Comparison of ENCODE assay signal across 8 mouse cellular contexts in the genomic region with DNA sequence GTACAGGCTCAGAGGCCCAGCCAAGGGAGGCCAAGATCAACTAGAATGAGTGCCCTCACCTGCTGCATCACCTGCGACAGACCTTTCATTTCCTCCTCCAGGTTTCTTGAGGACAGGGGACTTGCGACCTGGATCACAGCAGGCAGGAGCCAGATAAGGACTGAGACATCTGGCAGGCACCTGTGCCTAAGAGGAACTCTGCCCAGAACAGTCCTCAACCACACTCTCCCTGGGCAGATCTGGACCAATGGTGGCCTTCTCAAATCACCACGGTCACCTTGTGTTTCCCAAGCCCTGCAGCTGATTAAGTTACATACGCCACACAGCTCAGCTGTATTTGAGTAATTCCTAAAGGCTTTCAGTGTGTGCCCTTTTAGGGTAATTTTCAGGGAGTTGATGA. TPM values are rescaled to one million over a fixed set of nuclear protein-coding genes. Genes with fewer than 3 reads are reported as not detected.
A peak's percentile ranks its signal among the peaks of the same experiment; 100 is the strongest.
DNase-seq lines count a peak whose midpoint lies in the region; ATAC-seq and TF ChIP-seq lines count a peak whose summit lies in the region.

No protein-coding gene starts in this region.

- H3K27ac ChIP-seq in lung, embryonic 16.5 days (ENCODE audit: low read length) = no peak overlapping the region
- H3K27ac ChIP-seq in embryonic fibroblast, embryonic 13.5 days (ENCODE audit: insufficient read depth, low read length) = peak overlapping the region; percentile 78
- no peak overlapping the region for H3K27ac ChIP-seq in midbrain, embryonic 15.5 days

- H3K4me1 ChIP-seq in lung, embryonic 16.5 days (replicated peaks; ENCODE audit: control insufficient read depth, insufficient read depth, low read length) = peaks cover 10% of the 10 kb centered on the region
- 0 out of 2 replicates have a peak, but pooled peaks cover 4% of the 10 kb centered on the region for H3K4me1 ChIP-seq in embryonic fibroblast, embryonic 13.5 days (ENCODE audit: control insufficient read depth, insufficient read depth, low read length)
- peaks cover 24% of the 10 kb centered on the region for H3K4me1 ChIP-seq in midbrain, embryonic 15.5 days

- H3K9me3 ChIP-seq in lung, embryonic 16.5 days (ENCODE audit: control insufficient read depth, low read length) = no peaks in the 10 kb centered on the region
- no peaks in the 10 kb centered on the region for H3K9me3 ChIP-seq in midbrain, embryonic 15.5 days

- no peak overlapping the region for H3K4me3 ChIP-seq in lung, embryonic 16.5 days (ENCODE audit: low read length)
- H3K4me3 ChIP-seq in embryonic fibroblast, embryonic 13.5 days (ENCODE audit: insufficient read depth, low read length) = peak overlapping the region; percentile 70; the same call in 1 of the 2 replicates
- peak overlapping the region; percentile 68 for H3K4me3 ChIP-seq in midbrain, embryonic 15.5 days

- intact Hi-C loops in heart, postnatal 36 days (cut with DNase I) = loop anchor here (2.0 kb wide), 1 partner anchor 28 kb away; the partner anchor contains the start of genes Tacc3 and Tmem129

- H3K4me2 ChIP-seq in lung, embryonic 16.5 days (ENCODE audit: low read depth, low read length) = peak overlapping the region; percentile 71; the same call in 1 of the 2 replicates
- peak overlapping the region; percentile 97 for H3K4me2 ChIP-seq in midbrain, embryonic 15.5 days

- no peak for ATAC-seq in lung, embryonic 16.5 days (ENCODE audit: low read depth)
- ATAC-seq in midbrain, embryonic 15.5 days (replicated peaks) = no peak

- no peak for DNase-seq in lung, postnatal 10 days
- DNase-seq in heart, postnatal 36 days = peak; percentile 11 to 30
- DNase-seq in embryo, embryonic 9.5 days (ENCODE audit: extremely low spot score) = no peak
- no peak for DNase-seq in adrenal gland, adult 18-20 months (ENCODE audit: low spot score in 2 of 2)
- no peak for DNase-seq in kidney, adult 8-10 months

- H3K9ac ChIP-seq in lung, embryonic 16.5 days (ENCODE audit: low read length) = no peak overlapping the region
- peak overlapping the region; percentile 38 for H3K9ac ChIP-seq in midbrain, embryonic 15.5 days

- TF ChIP-seq CTCF in embryonic fibroblast, embryonic 13.5 days (IDR thresholded peaks at IDR 0.05; ENCODE audit: borderline replicate concordance, insufficient read depth, low read length) = no peak

- H3K27me3 ChIP-seq in lung, embryonic 16.5 days (ENCODE audit: control insufficient read depth, insufficient read depth, low read depth, low read length) = no peaks in the 10 kb centered on the region
- H3K27me3 ChIP-seq in midbrain, embryonic 15.5 days (replicated peaks) = no peaks in the 10 kb centered on the region

- peak; percentile 56 for TF ChIP-seq POLR2A in embryonic fibroblast, embryonic 13.5 days (IDR thresholded peaks at IDR 0.05; ENCODE audit: low read depth, low read length)

- 51% methylated on average over 4 of the region's 4 CpGs for WGBS in lung, embryonic 16.5 days
- WGBS in midbrain, embryonic 15.5 days = 80% methylated on average over 4 of the region's 4 CpGs

- no peaks in the 10 kb centered on the region for H3K36me3 ChIP-seq in lung, embryonic 16.5 days (ENCODE audit: control insufficient read depth, insufficient read depth, low read length)
- H3K36me3 ChIP-seq in midbrain, embryonic 15.5 days (replicated peaks) = no peaks in the 10 kb centered on the region

RNA-seq across cellular contexts. Expression of gene Gm9903, which starts 0.9 kb away (rescaled TPM):
- 0.16 and 0.39 TPM in 2 replicates for polyA plus RNA-seq in lung, embryonic 16.5 days (2015; fragmentation: Nextera tagmentation; extraction: Ambion mirVana)
- polyA plus RNA-seq in embryonic fibroblast, embryonic 13.5 days (2011; ENCODE audit: insufficient read length, low read depth, missing spikeins) = 1.3 and 1.4 TPM in 2 replicates
- under 1 TPM; 0.39 to 0.84 TPM for total RNA-seq in heart, postnatal 36 days (2021)
- polyA plus RNA-seq in midbrain, embryonic 15.5 days (2015; fragmentation: Nextera tagmentation; extraction: Ambion mirVana) = 0.47 and 0.77 TPM in 2 replicates
- total RNA-seq in adrenal gland, adult 18-20 months (2021) = under 1 TPM; 0.17 to 0.22 TPM

RNA-seq across cellular contexts. Expression of gene Fam53a, which starts 1.2 kb away (rescaled TPM):
- 44.3 and 53.6 TPM in 2 replicates for polyA plus RNA-seq in lung, embryonic 16.5 days (2015; fragmentation: Nextera tagmentation; extraction: Ambion mirVana)
- polyA plus RNA-seq in embryonic fibroblast, embryonic 13.5 days (2011; ENCODE audit: insufficient read length, low read depth, missing spikeins) = 24.3 and 26.9 TPM in 2 replicates
- 10 to 100 TPM; 25.9 to 28.7 TPM for total RNA-seq in heart, postnatal 36 days (2021)
- polyA plus RNA-seq in midbrain, embryonic 15.5 days (2015; fragmentation: Nextera tagmentation; extraction: Ambion mirVana) = 31.2 and 31.5 TPM in 2 replicates
- 10 to 100 TPM; 24.5 to 28.2 TPM for total RNA-seq in adrenal gland, adult 18-20 months (2021)

RNA-seq across cellular contexts. Expression of gene Slbp, which starts 21.8 kb away (rescaled TPM):
- 242 and 259 TPM in 2 replicates for polyA plus RNA-seq in lung, embryonic 16.5 days (2015; fragmentation: Nextera tagmentation; extraction: Ambion mirVana)
- polyA plus RNA-seq in embryonic fibroblast, embryonic 13.5 days (2011; ENCODE audit: insufficient read length, low read depth, missing spikeins) = 60.2 and 67.7 TPM in 2 replicates
- 10 to 100 TPM; 13.1 to 13.7 TPM for total RNA-seq in heart, postnatal 36 days (2021)
- polyA plus RNA-seq in midbrain, embryonic 15.5 days (2015; fragmentation: Nextera tagmentation; extraction: Ambion mirVana) = 109 and 110 TPM in 2 replicates
- 10 to 100 TPM; 37.9 to 50.8 TPM for total RNA-seq in adrenal gland, adult 18-20 months (2021)

RNA-seq across cellular contexts. Expression of gene Tacc3, which starts 27.3 kb away (rescaled TPM):
- 190 and 214 TPM in 2 replicates for polyA plus RNA-seq in lung, embryonic 16.5 days (2015; fragmentation: Nextera tagmentation; extraction: Ambion mirVana)
- 62.0 and 75.1 TPM in 2 replicates for polyA plus RNA-seq in embryonic fibroblast, embryonic 13.5 days (2011; ENCODE audit: insufficient read length, low read depth, missing spikeins)
- total RNA-seq in heart, postnatal 36 days (2021) = 1 to 10 TPM; 2.0 to 2.2 TPM
- 27.9 and 32.2 TPM in 2 replicates for polyA plus RNA-seq in midbrain, embryonic 15.5 days (2015; fragmentation: Nextera tagmentation; extraction: Ambion mirVana)
- 1 to 10 TPM; 2.9 to 3.1 TPM for total RNA-seq in adrenal gland, adult 18-20 months (2021)

RNA-seq across cellular contexts. Expression of gene Tmem129, which starts 27.6 kb away (rescaled TPM):
- 41.0 and 41.8 TPM in 2 replicates for polyA plus RNA-seq in lung, embryonic 16.5 days (2015; fragmentation: Nextera tagmentation; extraction: Ambion mirVana)
- 22.8 and 28.1 TPM in 2 replicates for polyA plus RNA-seq in embryonic fibroblast, embryonic 13.5 days (2011; ENCODE audit: insufficient read length, low read depth, missing spikeins)
- total RNA-seq in heart, postnatal 36 days (2021) = 10 to 100 TPM; 20.8 to 21.0 TPM
- polyA plus RNA-seq in midbrain, embryonic 15.5 days (2015; fragmentation: Nextera tagmentation; extraction: Ambion mirVana) = 31.1 and 32.0 TPM in 2 replicates
- total RNA-seq in adrenal gland, adult 18-20 months (2021) = 10 to 100 TPM; 25.7 to 28.9 TPM

Comparison
In these comparisons a context has a peak if more than half of its experiments do, and no peak if none do; other contexts are left out.
1. DNase-seq: peak in heart, postnatal 36 days (2 of 2); none in lung, postnatal 10 days (single experiment), embryo, embryonic 9.5 days (single experiment), adrenal gland, adult 18-20 months (0 of 2) and kidney, adult 8-10 months (0 of 2).